Comparison of ENCODE assay signal across 20 mouse cellular contexts in the genomic region with DNA sequence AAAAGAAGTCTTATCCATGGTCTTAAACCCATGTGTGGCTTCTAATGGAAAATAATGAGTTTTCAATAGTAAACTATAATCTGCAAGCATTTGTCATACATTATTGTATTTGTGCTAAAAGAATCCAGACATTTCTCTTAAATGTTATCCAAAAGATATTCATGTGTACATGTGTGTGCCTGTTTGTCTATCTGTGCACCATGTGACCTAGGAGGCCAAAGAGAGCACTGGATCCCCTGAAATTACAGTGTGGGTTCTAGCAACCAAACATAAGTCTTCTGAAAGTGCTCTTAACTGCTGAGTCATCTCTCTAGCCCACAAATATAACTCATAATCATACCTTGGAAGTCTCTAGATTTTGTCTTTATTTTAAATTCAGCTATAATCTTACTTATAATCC.
DNase-seq lines count a peak whose midpoint lies in the region; TF ChIP-seq lines count a peak whose summit lies in the region.
"Had no signal": no experiment of that assay in that cellular context is flagged by ENCODE, and none has a peak within 500 bp of the region (broad histone marks: within the 10 kb centered on the region; RNA-seq: fewer than 3 reads in every experiment).

No protein-coding gene starts in this region.

- DNase-seq in 416B (ENCODE audit: low read depth) (peak; percentile 17), MN1 (ENCODE audit: low spot score) (no peak)
- no peak for DNase-seq in layer of hippocampus, adult 9-10 months (ENCODE audit: low spot score)
- DNase-seq: adrenal gland, adult 2 months; adrenal gland, postnatal 14 days; adrenal gland, postnatal 36 days; B cell, adult 2 months; cerebellum, adult 11-12 months; cerebellum, adult 2 months; cerebellum, adult 9-11 months; cerebellum, postnatal 14 days; cerebellum, postnatal 36 days; embryo, embryonic 11 days had no signal

- H3K27me3 ChIP-seq in C2C12 (ENCODE audit: control insufficient read depth, insufficient read depth, insufficient read length) (no peaks in the 10 kb centered on the region), myocyte (ENCODE audit: control insufficient read depth, insufficient read depth, insufficient read length) (no peaks in the 10 kb centered on the region)
- H3K27me3 ChIP-seq: embryonic facial prominence, embryonic 13.5 days; embryonic facial prominence, embryonic 15.5 days; forebrain, embryonic 12.5 days had no signal

- H3K79me3 ChIP-seq in C2C12 (ENCODE audit: low read depth): no peaks in the 10 kb centered on the region

- no peak for TF ChIP-seq POLR2A in myocyte (IDR thresholded peaks at IDR 0.05; ENCODE audit: insufficient read length, low read depth)

- H3ac ChIP-seq in C2C12 (ENCODE audit: control insufficient read depth, insufficient read length, low read depth) (no peak overlapping the region), myocyte (ENCODE audit: control insufficient read depth, insufficient read length) (no peak overlapping the region)

- TF ChIP-seq CTCF in C2C12 (IDR thresholded peaks at IDR 0.05; ENCODE audit: control insufficient read depth, insufficient read depth, insufficient read length): no peak

- no peak overlapping the region for H3K4me2 ChIP-seq in myocyte (ENCODE audit: low read depth)
- H3K4me2 ChIP-seq: embryonic facial prominence, embryonic 13.5 days; embryonic facial prominence, embryonic 15.5 days; forebrain, embryonic 12.5 days had no signal

- H3K79me2 ChIP-seq in C2C12 (ENCODE audit: control insufficient read depth, insufficient read depth) (no peaks in the 10 kb centered on the region), myocyte (ENCODE audit: control insufficient read depth, insufficient read depth) (no peaks in the 10 kb centered on the region)

- no peak overlapping the region for H3K4me3 ChIP-seq in C2C12 (ENCODE audit: insufficient read depth, poor library complexity, severe bottlenecking)
- H3K4me3 ChIP-seq in myocyte: no peak overlapping the region
- H3K4me3 ChIP-seq: embryonic facial prominence, embryonic 13.5 days; embryonic facial prominence, embryonic 15.5 days; erythroblast, embryonic 14.5 days; forebrain, embryonic 10.5 days; forebrain, embryonic 12.5 days had no signal

- H3K36me3 ChIP-seq in C2C12 (ENCODE audit: control insufficient read depth, insufficient read depth) (peaks cover 58% of the 10 kb centered on the region), myocyte (ENCODE audit: control insufficient read depth, insufficient read depth) (peaks cover 49% of the 10 kb centered on the region)

TF ChIP-seq in C2C12, 6 proteins besides CTCF, POLR2A, EP300 and RAD21:
- TF ChIP-seq MYOD1 (IDR thresholded peaks at IDR 0.05; ENCODE audit: control insufficient read depth, insufficient read length, low read depth) (no peak), USF1 (IDR thresholded peaks at IDR 0.05; ENCODE audit: low read depth) (peak; percentile 58)
TF ChIP-seq in C2C12: peak in this region for 1.

TF ChIP-seq in myocyte, 11 proteins besides CTCF, POLR2A, EP300 and RAD21:
- TF ChIP-seq MAX (IDR thresholded peaks at IDR 0.05; ENCODE audit: low read depth): no peak
- TF ChIP-seq USF1 (IDR thresholded peaks at IDR 0.05; ENCODE audit: low read depth): peak; percentile 64
- no peak for TF ChIP-seq E2F4 (IDR thresholded peaks at IDR 0.05; ENCODE audit: insufficient read depth)
